Mouse (Mus musculus) mature B cell (primary cell): ENCODE measurements around the gene Mak.
"Not testable (repeated sequence)": the region's sequence is repeated elsewhere in the genome, so short reads cannot be mapped to it uniquely, and the experiment has no call there.

Source experiments
- in situ Hi-C: fragments of 300-500 bp; cut with MboI; formaldehyde crosslinking; loops from 2 replicates; pipeline ENCODE4 v1.14.3; 2019

Gene Mak

GRCm38 (mm10) chr13:40998537-40998936 lies 81.0 kb downstream of the Mak start:
- in situ Hi-C loops = not testable (repeated sequence)

GRCm38 (mm10) chr13:40994487-40995263 lies 84.8 kb downstream of the Mak start:
- in situ Hi-C loops = no loop called here

- in situ Hi-C loops = no loop called here
Observed at GRCm38 (mm10) chr13:40988418-40988817, 91.1 kb downstream of the Mak start.

- in situ Hi-C loops = not testable (repeated sequence)
Observed at GRCm38 (mm10) chr13:40987608-40988303, 91.8 kb downstream of the Mak start.

- in situ Hi-C loops = no loop called here
Observed at GRCm38 (mm10) chr13:40986081-40986480, 93.4 kb downstream of the Mak start.

- in situ Hi-C loops = no loop called here
Observed at GRCm38 (mm10) chr13:40982759-40983158, 96.7 kb downstream of the Mak start.

- in situ Hi-C loops = no loop called here
Observed at GRCm38 (mm10) chr13:40979321-40979720, 100.2 kb downstream of the Mak start.

GRCm38 (mm10) chr13:40978652-40979051 lies 100.9 kb downstream of the Mak start:
- in situ Hi-C loops = no loop called here

- in situ Hi-C loops = no loop called here
Observed at GRCm38 (mm10) chr13:40977609-40978008, 101.9 kb downstream of the Mak start.
